Mouse (Mus musculus) cerebellum, adult 18-20 months (tissue): ENCODE measurements around the gene Gm47995.
"Not testable (repeated sequence)": the region's sequence is repeated elsewhere in the genome, so short reads cannot be mapped to it uniquely, and the experiment has no call there.

ENCODE experiments used
- DNase-seq, 2 experiments: peaks; one replicate each; pipeline ENCODE4 v3.0.0; 2021

Gm47995 gene

GRCm38 (mm10) chr1:151198120-151198519 lies at the start of gene Gm47995:
TSS of gene Gm47995 (plus strand) at chr1:151198448.
- not testable (repeated sequence) for DNase-seq

DNA sequence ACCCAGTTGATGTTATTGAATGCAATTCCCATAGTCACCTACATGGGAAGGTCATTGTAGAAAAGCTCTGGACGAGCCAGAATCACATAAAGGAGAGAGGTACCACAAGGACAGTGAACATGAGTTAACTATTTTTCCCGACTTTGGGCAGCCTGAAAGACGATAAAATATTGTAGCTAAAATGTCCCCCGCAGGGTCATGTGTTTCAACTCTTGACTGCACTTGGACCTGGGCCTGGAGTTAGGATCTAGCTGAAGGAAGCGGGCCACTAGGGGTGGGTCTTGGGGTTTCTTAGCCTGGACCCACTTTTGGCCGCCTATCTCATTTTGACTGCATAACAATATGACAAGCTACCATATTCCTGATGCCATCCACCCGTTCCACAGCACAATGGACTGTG lies 48.0 kb upstream of the Gm47995 start:
- DNase-seq: no peak

DNA sequence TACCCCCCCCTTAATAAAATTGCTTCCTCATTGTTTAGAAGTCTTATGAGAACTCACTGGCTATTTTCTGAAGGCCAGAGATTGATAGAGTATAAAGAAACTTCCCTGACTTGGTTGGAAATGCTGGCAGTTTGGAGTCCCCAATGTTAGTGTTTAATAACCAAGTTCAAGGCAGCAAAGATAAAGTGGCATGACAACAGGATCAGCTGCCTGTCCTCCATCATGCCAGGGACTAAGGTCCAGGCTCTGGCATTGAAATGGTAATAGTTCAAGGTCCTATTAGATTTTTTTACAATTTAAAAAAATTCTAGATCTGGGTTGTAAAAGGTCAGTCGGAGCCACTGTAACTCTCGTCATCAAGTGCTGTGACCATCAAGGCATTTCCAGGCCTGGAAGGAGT lies 47.2 kb upstream of the Gm47995 start:
- no peak for DNase-seq

DNA sequence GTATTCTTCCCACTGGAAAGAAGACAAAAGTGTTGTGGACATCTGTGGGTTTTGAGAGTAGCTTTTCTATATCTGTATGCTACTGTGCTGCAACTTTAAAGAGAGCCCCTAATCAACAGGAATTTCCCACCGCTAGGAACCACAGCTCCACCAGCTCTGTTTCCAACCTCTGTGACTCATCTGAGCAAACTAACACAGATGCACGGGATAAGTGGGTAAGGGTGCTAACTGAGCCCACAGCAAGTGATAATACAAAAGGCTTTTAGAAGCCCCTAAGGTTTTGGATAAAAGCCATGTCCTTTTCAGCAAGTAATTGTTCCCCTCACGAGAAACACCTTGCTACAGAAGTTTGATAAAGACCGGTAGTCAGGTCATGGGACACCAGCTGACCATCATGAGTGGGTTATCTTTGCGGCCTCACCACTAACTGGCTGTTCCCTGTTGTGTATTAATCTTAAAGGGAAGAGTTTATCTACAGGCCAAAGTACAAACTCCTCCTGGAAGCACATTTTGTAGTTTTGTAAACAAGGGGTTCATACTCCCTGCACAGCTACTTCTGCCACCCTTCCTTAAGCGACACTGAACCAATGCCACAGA lies 45.1 kb upstream of the Gm47995 start:
- no peak for DNase-seq

DNA sequence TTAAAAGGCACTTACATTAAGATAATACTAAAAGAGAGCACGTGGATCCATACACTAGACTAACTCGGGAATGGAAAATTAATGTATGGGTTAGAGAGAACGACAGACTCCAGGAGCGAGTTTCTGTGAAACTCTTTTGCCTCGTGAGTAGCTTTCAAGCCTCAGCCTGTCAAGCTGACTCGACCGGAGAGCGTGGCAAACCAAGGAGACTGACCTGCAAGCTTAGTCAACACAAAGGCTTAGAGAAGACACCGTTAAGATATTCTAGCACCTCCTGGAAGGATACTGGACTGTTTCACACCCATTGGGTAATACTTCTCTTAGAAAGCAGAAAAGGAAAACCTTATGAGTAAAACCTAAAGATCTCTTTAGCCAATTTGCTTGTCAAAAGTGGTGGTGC lies 44.1 kb upstream of the Gm47995 start:
- DNase-seq: not testable (repeated sequence)

DNA sequence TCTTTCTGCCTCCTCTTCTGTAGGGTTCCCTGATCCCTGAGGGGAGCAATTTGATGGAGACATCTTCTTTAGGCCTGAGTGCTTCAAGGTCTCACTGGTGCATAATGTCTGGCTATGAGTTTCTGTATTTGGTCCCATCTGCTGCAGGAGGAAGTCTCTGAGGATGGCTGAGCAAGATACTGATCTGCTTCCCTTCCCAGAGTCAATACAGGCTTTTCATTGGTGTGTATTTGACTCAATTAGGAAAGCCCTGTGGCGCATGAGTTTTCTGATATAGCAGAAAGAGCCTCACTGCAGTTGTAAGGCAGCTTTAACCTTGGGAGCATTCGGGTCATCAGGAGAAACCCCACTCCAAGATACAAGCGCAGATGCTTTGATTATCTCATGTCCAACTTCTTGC lies 42.1 kb upstream of the Gm47995 start:
- no peak for DNase-seq

GRCm38 (mm10) chr1:151156777-151157632 lies 41.2 kb upstream of the Gm47995 start:
- no peak for DNase-seq

DNA sequence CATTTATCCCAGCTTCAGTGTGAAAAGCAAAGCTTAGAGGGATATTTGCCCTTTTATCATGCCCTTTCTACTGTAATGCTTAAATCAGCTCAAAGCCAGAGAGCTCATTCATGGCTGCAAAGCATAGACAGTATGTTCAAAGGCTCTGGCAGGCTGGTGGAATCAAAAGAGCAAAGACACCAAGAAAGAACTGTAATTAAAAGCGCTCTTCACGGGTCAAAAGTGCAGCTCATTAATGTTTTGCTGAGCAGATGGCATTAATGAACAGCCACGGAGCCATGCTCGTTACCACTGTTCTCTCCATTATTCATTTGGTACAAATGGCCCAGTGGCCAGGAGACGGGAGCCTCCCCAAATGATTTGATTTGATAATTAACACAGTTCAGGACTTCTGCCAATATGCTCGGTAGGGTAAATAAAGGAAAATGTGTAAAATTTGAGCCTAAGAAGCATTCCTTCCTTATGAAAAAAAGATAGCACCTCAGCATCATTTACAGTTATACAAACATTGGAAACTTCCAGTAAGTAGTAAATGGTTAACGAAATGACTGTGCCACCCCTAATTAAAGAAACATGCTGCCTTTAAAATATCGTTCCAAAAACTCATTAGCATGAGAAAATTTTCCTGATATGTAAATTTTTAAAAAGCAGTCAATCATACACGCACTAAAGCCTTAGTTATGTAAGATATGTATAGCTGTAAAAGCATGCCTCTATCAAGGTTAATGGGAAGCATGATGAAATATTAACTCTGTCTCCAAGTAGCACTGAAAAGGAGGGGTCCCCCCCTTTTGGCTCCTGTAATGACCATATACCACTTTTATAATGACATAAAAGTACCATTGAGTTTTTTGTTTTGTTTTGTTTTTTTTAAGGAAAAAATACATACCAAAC lies 40.0 kb upstream of the Gm47995 start:
- no peak for DNase-seq

DNA sequence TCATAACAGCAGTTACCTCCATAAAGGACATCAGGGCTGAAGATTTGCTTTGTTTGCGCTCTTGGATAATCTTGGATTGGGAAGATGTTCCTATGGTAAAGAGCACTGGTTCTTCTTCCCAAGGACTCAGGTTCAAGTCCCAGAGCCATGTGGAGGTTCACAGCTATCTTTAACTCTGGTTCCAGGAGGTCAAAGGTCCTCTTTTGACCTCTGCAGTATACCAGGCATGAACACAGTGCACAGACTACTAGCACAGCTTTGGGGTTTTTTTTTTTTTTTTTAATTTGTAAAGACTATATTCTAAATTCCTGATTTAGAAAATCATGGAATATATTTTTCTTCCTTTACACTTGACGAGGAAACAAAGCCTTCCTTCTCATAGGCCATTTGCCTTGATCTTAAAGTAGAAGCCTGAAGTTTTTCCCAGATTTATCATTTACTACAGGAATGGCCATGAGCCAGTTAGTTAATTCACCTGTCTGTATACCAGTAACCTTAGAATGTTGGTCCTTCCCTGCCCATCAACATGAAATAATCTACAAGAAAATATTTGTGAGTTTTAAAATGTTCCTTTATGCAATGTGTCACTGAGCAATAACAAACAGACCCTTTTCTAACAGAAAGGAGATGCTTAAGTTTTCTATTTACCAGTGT lies 39.3 kb upstream of the Gm47995 start:
- DNase-seq: no peak

- DNase-seq: no peak
Observed at GRCm38 (mm10) chr1:151166031-151166430, 32.2 kb upstream of the Gm47995 start.

- DNase-seq: no peak
Observed at GRCm38 (mm10) chr1:151167297-151168047, 30.8 kb upstream of the Gm47995 start.

- DNase-seq: no peak
Observed at GRCm38 (mm10) chr1:151168637-151169036, 29.6 kb upstream of the Gm47995 start.

- DNase-seq: no peak
Observed at GRCm38 (mm10) chr1:151171572-151172461, 26.4 kb upstream of the Gm47995 start.

DNA sequence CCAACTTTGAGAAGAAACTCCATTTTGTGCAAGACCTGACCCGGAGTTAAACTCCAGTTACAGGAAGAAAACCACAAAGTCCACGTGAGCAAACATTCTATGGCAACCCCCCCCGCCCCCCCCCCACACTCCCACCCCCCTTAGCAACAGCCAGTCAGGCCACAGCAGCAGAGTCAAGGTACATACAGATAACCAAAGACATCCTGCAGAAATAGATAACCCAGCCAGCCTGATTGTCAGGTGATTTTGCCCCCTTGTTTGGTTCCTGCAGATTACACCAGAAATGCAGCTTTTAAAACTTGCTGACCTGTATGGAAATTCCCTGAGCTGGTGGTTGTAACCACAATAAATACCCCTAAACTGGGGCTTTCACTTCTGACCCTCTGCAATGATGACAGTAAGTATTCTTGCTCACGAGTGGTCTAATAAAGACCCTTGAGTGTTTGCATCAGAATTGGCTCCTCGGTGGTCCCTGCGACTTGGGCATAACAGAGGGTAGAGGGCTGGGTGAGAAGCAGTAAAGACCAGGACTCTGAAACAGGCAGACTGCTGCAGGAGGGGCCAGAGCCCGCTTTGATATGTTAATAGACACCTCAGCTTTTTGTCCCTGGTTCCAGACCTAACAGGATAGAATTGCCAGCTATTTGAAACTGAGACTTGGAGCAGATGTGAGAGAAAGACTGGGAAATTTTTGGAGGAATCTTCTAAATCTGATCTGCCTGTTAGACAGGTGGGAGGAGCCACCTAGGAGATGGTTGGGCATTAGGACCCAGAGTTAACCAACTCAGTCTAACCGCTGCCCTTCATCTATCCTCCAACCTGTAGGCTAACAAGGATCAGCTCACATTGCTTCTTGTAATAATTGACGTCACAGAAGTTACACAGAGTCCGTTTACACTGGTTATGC lies 21.0 kb upstream of the Gm47995 start:
- DNase-seq: no peak

DNA sequence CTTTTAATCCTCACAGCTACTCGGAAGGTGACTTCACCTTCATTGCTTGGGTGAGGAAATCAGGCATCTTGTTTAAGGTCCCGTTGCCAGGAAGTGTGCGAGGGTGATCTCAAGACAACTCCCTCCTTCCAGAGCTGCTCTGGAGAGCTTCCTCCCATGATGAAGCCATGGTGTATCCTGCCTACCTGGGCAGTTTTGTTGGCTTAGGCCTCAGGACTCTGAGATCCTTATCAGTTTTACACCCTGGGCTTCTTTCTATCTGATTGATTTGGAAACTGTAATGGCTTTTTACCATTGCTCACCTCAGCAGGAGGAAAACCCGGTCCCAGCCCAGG lies 20.3 kb upstream of the Gm47995 start:
- no peak for DNase-seq

- no peak for DNase-seq
Observed at GRCm38 (mm10) chr1:151178505-151179083, 19.7 kb upstream of the Gm47995 start.

GRCm38 (mm10) chr1:151180167-151180566 lies 18.1 kb upstream of the Gm47995 start:
- no peak for DNase-seq

- DNase-seq: not testable (repeated sequence)
Observed at GRCm38 (mm10) chr1:151182266-151182665, 16.0 kb upstream of the Gm47995 start, which contains the start of gene Gm47985. TSS of gene Gm47985 (plus strand) at chr1:151182537.

DNA sequence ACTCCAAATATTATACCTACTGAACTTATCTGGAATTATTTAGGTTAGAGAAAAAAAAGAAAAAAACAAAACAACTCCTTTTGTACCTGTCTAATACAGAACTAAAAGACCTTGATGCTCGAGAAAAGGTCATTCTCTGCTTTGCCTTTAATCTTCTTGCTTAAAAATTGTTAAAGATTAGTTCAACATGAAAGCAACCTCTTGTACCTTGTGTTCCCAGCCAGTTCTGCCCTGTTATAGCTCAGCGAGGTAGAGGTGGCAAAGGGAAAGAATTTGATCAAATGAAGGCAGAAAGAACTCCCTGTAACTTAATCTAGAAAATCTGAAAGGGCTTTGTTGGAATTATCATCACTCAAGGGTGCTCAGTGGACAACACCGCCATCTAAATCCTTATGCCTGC lies 12.1 kb upstream of the Gm47995 start:
- not testable (repeated sequence) for DNase-seq
